Mouse (Mus musculus): Measurements from ENCODE around the gene Abca1.

DNA sequence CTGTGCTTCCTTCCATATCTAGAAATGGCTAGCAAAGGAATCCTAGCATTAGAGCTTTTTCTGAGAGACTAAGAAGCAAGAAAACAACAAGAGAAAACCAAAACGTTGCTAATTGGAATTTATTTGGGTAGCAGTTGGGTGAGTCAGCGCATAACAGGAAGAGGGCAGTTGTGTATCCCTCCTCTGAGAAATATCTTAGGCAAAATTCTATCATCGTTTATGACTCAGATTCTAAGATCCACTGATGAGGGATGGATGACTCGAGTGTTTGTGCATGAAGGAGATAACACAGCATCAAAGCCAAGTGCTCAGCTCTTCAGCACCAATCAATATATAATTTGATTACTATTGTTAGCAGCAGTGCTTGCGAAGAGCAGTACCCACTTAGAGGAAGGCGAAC, 21.8 kb upstream of the Abca1 start:
- TF ChIP-seq CTCF (IDR thresholded peaks at IDR 0.05): no peak
- no peak for TF ChIP-seq EP300 (IDR thresholded peaks at IDR 0.05; ENCODE audit: insufficient read depth, low read depth, low read length)

All from heart, adult 2 months (tissue).